Mouse (Mus musculus): ENCODE data around the gene Peli2.

Peli2 gene

DNA sequence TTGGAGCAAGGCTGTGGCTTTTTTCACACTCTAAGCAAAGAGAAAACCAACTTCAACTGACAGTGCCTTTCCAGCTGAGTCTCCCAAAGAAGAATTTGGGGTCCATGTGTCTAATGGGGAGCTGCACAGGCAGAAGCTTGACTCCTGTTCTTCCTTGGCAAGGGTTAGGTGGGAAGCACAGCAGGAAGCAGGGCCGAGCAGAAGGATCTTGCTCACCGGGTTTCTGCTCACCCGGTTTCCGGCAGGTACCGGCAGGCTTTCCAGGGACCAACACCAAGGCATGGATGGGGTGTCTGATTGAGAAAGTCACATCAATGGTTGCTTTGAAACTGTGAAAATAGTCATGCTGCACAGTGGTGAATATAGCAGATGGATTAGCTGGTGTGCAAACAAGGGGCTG, 70.3 kb downstream of the Peli2 start:
- DNase-seq (ENCODE audit: low spot score) = no peak

DNA sequence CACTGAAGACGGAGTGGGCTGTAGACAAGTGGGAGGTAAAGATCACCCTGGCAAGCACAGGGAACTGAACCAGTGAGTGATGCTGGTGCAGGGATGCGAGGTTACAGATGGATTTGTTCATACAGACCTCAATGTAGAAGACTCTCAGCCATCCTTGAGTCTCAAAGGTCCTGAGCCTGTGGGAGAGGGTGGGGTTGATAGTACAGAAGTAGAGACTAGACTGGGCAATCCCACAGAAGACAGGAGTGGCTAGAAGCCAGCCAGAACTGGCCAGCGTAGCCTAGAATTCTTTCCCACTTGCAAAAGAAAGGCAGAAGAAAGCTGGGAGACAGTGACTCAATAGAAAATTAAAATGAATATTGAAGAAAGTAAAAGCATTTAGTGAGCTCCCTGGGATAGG, 71.3 kb downstream of the Peli2 start:
- no peak for DNase-seq (ENCODE audit: low spot score)

- DNase-seq (ENCODE audit: low spot score) = no peak
Measured at GRCm38 (mm10) chr14:48196804-48197203, 76.2 kb downstream of the Peli2 start.

DNA sequence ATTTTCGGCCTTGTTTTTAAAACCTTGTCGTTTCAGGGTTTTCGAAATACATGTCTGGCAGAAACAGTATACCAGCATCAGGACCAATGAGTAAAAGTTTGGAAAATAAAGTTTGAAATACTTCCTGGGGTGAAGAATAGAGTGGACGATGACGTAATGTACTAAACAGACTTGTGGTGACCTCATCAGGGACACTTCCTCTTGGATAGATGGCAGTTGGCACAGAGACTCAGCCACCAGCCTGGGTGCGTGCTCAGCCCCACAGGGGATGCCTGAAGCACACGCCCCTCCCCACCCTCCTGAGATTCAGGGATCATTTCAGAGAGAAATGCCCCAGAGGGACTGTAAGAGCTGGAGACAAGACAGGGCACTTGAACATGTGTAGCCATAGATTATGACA, 76.7 kb downstream of the Peli2 start:
- DNase-seq (ENCODE audit: low spot score) = no peak

GRCm38 (mm10) chr14:48198190-48198954, 77.7 kb downstream of the Peli2 start:
- peak; percentile 42 for DNase-seq (ENCODE audit: low spot score)

GRCm38 (mm10) chr14:48198957-48199356, 78.3 kb downstream of the Peli2 start:
- DNase-seq (ENCODE audit: low spot score) = no peak

GRCm38 (mm10) chr14:48199506-48199905, 78.9 kb downstream of the Peli2 start:
- DNase-seq (ENCODE audit: low spot score) = no peak

DNA sequence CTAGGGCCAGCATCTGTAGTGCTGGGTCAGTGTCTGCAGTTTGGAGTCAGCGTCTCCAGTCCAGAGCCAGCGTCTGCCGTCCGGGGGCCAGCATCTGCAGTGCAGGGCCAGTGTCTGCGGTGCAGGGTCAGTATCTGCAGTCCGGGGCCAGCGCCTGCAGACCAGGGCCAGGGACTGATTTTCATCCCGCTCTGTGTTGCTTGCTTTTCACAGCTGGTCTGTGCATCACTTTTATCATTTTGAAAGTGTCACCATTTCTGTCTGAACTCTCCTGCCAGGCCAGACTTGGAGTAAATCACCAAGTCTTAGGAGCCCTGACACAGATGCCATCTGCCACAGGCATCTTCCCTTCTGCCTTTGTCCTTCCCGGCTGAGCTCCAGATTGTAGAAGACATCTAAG, 79.7 kb downstream of the Peli2 start:
- DNase-seq (ENCODE audit: low spot score) = peak; percentile 22

- no peak for DNase-seq (ENCODE audit: low spot score)
Measured at GRCm38 (mm10) chr14:48200788-48201187, 80.2 kb downstream of the Peli2 start.

- no peak for DNase-seq (ENCODE audit: low spot score)
Measured at GRCm38 (mm10) chr14:48201403-48201802, 80.8 kb downstream of the Peli2 start.

DNA sequence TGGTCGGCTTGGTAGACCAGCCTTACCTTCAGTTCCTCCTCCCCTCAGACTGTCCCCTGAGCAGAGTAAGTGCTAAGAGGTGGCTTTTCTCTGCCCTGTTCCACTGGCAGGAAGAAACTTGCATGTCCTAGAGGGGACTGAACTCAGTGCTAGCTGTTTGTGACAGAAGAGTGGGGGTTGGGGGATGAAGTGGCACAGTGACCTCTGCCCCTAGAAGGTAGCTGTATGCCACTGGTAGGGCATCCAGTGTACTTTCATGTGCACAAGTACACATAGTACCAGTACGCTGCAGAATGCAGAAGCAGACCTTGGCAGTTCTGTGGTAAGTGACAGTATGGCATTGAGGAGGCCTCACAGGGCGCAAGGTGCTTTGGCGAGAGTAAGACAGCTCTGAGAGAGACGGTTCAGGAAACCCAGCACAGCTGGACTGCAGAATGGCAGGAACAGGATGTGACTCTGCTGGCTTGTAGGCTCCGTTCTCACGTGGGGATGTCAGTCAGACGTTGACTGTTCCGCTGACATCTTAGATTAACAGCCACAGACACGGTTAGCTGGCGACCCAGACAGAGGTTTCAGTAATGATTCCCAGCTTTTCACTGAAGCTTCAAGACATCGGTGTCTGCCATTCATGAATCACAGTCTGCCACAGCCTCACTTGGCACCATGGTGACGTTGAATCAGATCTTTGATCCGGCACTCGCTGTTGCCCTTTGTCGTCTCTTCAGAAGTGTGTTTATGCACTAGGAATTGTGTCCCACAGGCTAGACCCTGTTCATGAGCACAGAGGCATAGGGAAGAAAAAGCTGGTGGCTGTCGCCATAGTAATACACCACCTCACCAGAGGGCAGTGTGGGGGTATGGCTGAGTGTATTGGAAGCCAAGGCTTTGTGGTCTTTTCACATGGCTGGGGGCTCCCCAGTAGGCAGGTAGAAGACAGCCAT, 81.7 kb downstream of the Peli2 start:
- DNase-seq (ENCODE audit: low spot score) = no peak

DNA sequence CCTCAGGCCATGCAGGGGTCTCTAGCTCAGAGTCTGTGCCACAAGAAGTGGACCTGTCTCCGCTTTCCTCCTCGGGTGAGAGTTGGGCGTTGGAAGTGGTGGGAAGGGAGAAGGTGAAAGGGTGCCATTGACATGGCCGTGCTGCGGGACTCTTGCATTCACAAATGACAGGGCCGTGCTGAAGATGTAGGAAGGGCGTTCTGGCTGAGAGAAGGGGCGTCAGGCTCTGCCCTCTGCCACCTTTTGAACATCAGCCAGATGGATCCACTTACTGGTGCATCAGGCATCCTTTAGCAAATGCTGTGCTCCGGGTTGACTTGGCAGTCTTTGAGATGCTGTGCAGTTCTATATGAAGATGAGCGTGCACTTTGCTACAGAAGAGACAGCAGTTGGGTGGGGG, 84.4 kb downstream of the Peli2 start:
- no peak for DNase-seq (ENCODE audit: low spot score)

- no peak for DNase-seq (ENCODE audit: low spot score)
Measured at GRCm38 (mm10) chr14:48205635-48206034, 85.0 kb downstream of the Peli2 start.

- no peak for DNase-seq (ENCODE audit: low spot score)
Measured at GRCm38 (mm10) chr14:48207119-48207518, 86.5 kb downstream of the Peli2 start.

- no peak for DNase-seq (ENCODE audit: low spot score)
Measured at GRCm38 (mm10) chr14:48207746-48208640, 87.4 kb downstream of the Peli2 start.

GRCm38 (mm10) chr14:48209436-48209835, 88.8 kb downstream of the Peli2 start:
- no peak for DNase-seq (ENCODE audit: low spot score)

DNA sequence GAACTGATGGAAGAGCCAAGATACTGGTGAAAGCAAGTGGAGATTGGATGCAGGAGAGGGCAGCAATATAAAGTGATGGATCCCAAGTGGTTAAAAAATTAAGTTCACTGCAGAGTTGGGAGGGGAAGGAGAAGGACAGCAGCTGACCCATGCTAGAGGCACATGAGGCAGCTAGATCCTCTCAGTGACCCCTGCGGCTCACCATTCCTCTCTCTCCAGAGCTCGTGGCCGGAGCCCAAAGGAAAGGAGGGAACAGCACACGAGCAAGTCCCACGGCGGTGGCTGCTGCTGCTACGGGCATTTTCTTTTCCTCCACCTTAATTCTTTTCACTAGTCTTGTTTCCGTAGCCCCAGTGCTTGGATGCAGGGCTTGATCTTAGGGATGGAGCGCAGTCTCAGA, 89.5 kb downstream of the Peli2 start:
- no peak for DNase-seq (ENCODE audit: low spot score)

DNA sequence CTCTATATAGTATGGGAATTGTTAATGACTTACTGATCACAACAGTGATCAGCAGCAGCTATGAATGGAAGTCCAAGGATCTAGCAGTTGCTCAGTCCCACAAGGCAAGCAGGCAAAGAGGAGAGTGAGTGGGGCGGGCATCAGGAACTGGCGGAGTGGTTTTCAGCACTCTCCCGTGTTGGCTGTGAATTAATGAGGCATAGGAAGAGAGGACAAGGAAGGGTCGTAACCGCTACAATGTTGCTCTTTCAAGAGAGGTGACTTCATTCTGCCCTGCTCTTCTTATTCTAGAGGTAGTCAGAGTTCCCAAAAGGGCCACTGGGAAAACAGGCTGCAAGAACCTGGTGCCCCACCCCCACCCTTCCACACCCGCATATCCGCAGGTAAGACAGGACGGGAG, 90.9 kb downstream of the Peli2 start:
- no peak for DNase-seq (ENCODE audit: low spot score)

GRCm38 (mm10) chr14:48212839-48213238, 92.2 kb downstream of the Peli2 start:
- no peak for DNase-seq (ENCODE audit: low spot score)

DNA sequence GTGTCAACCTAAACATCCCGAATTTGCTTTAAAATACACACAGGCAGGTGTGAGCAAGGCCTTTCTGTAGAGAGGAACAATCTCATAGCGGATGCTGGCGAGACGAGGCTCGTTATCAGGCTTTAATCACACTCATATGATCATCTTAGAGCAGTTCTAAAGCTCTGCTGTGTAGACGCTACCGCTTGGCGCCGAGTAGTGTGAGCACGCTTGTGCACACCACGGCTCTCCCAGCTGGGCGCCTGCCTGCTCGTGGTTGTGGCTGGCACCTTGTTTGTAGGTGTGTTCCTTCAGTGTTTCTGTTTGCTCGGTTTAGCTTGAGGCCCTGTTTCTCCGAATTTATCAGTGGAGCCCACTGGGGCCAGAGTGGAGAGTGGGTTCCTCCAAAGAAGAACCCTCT, 93.0 kb downstream of the Peli2 start:
- no peak for DNase-seq (ENCODE audit: low spot score)

GRCm38 (mm10) chr14:48222051-48222450, 101.4 kb downstream of the Peli2 start:
- no peak for DNase-seq (ENCODE audit: low spot score)

- DNase-seq (ENCODE audit: low spot score) = no peak
Measured at GRCm38 (mm10) chr14:48222684-48223083, 102.1 kb downstream of the Peli2 start.
